Mouse (Mus musculus): ENCODE measurements at regions not wholly inside any gene's neighbourhood (a gene's known extent, or its start where the extent isn't known, plus 50 kb on each side); places are given as distances from the start of the nearest gene placed in this dataset.

GRCm38 (mm10) chr13:99742507-99742906, 158.4 kb downstream of the Cartpt start:
- TF ChIP-seq CTCF (IDR thresholded peaks at IDR 0.05; ENCODE audit: extremely low read depth, insufficient read depth, low read length) (no peak), POLR2A (IDR thresholded peaks at IDR 0.05; ENCODE audit: extremely low read depth, insufficient read depth, low read length) (no peak)

All from cortical plate, adult 2 months (tissue).